Mouse (Mus musculus) T-helper 2 cell (primary cell): ENCODE measurements around the gene Selenop.

Experiments used
- in situ Hi-C: fragments of 300-600 bp; cut with MboI, MseI; formaldehyde crosslinking; loops from one replicate; pipeline ENCODE4 v1.15.1; 2025; ENCODE audit warnings: high pct_unique_total_duplicates

Selenop gene

DNA sequence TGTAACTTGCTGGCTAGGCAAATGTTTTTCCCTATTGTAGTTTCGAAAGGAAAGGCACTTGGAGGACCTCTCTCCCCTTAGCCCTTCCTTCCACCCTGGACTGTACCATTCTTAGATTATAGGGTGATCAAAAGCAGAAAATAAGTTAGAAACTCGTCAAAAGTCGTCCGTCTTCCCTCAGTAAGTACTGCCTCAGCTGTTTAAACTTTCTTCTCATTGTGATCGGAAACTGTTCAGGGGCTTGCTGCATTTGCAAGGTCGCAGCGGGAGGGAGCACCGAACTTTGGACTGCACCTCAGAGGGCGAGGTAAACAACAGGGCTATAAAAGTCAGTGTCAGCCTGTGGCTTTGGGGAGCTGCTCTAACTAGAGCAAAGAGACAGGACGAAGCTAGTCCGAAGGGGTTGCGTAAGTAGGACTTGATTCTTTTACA lies 2.3 kb downstream of the Selenop start:
- in situ Hi-C loops = no loop called here

DNA sequence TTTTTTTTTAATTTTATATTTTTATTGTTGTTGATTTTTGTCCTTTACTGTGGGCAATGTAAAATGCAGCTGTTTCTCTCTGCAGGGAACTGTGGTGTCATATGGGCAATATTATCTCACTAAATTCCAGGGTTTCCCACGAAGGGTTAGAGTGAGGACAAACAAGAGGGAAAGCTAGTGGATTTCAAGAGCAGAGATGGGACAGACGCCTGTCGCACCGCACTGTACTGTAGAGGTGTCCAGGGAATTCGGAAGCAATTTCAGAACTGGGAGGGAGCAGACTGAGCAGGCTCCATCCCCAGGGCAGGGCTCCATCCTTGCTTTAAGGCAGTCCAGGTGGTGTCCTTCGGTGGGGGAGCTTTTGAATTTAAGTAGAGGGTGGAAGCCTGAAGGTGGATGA lies 2.9 kb downstream of the Selenop start:
- in situ Hi-C loops = no loop called here

DNA sequence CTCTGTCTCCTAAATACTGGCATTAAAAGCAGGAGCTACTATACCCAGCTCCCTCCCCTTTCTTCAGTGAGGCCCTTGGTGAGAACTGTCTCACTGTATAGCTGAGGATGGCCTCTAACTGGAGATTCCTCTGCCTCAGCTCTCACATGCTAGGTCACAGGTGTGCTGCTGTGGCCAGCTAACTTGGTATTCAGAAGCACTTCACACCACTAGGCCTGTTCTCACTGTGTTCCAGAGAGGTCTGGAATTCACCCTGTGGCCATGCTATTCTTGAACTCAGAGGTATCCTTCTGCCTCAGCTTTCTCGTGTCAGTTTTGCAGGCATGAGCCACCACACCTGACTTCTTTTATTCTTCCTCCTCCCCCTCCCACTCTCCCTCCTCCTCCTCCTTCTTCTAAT lies 4.8 kb downstream of the Selenop start:
- in situ Hi-C loops = no loop called here

DNA sequence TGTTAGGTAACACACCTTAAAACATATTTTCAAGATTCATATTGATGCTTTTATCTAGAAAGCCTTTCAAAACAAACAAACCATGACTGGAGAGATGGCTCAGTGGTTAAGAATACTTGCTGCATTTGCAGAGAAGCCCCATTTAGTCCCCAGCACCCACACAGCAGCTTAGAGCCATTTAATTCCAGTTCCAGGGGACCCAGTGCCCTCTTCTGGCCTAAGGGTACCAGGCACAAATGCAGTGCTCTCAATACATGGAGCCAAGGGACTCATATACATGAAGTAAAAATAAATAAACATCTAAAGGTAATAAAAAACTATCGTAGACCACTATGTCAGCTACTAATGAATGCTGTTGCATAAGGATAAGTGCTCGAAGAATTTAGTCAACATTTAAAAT lies 9.0 kb downstream of the Selenop start:
- in situ Hi-C loops = no loop called here

DNA sequence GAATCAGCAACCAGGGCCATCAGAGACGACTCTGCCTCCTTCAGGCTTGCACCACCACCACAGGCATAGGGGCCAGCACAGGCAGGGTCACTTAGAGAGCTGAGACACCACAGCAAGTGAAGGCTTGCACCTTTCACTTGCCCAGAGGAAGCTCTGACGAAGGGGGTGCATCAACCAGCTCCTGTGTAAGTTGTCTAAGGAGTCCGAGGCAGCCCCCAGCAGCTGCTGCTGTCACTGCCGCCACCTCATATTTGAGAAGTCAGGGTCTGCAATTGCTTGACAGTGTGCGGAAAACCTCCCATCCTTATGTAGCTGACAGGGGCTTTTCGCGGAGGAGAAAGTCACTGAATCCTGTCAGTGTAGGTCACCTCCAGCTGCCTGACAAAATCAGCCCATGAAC lies 10.9 kb downstream of the Selenop start:
- in situ Hi-C loops = no loop called here

DNA sequence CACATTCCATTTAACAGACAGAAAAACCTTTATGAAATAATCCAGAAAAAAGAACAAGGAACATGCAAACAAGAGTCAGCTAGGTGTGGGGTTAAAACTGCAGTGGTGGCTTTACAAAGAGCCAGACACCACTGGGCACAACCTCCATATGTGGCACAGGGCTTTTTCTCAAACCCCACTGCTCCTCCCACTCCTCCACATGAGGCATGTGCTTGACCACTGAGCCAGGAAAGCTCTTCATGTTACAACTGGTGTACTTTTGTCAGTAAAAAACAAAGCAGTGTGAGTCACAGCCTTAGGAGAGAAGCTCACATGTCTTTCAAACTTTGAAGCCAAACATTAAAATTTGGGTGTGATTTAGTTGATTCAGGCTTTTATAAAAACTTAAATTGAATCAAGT lies 12.9 kb downstream of the Selenop start:
- in situ Hi-C loops = no loop called here

DNA sequence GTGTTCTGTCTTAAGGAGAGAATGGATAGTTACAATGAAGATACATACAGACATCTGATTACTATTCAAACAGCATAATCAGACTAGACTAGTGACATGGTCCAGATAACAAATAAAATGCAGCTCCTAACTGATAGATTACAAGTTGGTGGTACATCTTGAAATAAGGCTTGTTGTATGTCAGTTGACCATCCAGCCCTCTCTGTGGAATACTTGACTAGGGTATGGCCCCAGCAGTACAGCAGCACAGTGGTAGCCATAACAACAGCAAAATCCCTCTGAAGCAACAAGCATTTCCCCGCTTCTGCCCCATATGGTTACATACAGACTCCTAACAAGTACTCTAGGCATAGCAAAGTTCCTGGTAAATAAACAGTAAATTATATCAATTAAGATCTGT lies 13.4 kb downstream of the Selenop start:
- in situ Hi-C loops = no loop called here

DNA sequence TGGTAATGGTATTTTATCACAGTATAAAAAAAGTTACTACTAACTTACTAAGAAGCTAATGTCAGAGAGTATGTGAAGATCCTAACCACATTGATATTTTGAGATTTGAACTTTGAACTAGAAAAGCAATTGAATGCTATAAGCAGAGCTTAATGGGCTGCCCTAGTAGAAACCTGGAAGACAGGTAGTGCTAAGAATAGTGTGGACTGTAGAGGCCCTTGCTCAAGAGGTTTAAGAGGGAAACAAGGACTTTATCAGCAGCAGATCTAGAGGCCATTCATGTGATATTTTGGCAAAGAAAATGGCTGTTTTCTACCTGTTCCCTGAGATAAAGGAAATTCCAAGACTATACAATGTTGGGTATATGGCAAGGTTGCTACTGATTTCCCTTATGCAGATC lies 17.7 kb downstream of the Selenop start:
- in situ Hi-C loops = no loop called here

DNA sequence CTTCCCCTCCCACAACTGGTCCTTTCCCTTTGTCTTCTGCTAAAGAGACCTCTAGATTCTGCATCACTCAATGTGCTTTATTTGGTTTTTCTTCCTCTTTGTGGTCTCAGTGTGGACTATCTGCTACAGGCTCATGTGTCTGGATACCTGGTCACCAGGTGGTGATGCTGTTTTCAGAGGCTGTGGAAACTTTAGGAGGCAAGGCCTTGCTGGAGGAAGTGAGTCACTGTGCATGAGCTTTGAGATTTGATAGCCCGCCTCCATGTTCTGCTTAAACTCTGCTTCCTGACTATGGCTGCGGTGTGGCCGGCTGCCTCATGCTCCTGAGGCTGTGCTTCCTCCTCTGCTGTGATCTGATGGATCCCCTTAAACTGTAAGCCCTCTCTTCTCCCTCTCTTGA lies 22.1 kb downstream of the Selenop start:
- in situ Hi-C loops = loop anchor here (10.0 kb wide), 1 partner anchor 86 kb away; no protein-coding TSS in a partner anchor

DNA sequence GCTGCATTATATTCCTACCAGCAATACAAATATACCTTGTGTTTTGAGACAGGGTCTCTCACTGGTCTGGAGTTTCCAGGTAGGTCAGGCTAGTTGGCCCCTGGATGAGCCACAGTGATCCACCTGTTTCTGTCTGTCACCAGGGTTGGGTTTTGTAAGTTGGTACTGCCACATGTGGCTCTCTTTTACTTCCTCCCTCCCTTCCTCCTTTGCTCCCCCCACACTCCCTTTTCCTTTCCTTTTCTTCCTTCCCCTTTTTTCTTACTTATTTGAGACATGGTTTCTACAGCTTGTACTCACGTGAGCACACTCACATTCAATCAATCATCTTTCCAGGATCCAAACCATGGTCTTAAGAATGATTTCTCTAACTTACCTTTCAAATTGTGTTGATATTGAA lies 25.1 kb downstream of the Selenop start:
- in situ Hi-C loops = loop anchor here (10.0 kb wide), 1 partner anchor 89 kb away; no protein-coding TSS in a partner anchor

DNA sequence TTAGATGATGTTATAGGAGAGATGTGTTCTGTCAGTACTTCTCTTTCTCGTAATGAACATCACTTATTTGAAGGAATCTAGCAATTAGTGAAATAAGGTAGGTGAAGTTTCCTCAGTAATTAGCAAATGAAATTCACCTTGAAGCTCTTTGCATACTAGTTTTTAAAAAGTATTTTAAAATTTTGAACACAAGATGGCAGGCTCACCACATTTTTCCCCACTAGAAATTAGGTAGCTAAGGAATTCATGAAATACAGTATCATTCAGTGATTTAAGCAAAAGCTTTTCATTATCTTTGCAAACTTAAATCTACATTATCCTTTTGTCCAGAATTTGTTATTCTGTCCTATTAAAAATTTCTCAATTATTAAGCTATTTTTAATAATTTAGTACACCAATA lies 27.6 kb downstream of the Selenop start:
- in situ Hi-C loops = loop anchor here (10.0 kb wide), 1 partner anchor 91 kb away; no protein-coding TSS in a partner anchor

DNA sequence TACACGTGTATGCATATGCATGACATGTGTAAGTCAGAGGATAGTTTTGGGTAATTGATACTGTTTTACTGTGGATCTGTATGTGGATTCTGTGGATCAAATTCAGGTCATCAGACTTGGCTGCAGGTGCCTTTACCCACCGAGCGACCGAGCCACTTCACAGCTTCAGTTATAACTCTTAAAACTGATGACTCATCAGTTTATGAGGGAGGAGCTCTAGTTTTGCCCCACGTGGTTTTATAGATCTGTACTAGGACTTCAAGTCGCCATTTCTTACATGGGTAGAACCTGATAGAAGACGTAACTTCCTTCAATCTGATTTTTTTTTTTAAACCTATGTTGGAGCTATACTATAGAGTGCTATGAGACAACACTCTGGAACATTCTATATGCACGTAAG lies 29.3 kb downstream of the Selenop start:
- in situ Hi-C loops = loop anchor here (10.0 kb wide), 1 partner anchor 93 kb away; no protein-coding TSS in a partner anchor

DNA sequence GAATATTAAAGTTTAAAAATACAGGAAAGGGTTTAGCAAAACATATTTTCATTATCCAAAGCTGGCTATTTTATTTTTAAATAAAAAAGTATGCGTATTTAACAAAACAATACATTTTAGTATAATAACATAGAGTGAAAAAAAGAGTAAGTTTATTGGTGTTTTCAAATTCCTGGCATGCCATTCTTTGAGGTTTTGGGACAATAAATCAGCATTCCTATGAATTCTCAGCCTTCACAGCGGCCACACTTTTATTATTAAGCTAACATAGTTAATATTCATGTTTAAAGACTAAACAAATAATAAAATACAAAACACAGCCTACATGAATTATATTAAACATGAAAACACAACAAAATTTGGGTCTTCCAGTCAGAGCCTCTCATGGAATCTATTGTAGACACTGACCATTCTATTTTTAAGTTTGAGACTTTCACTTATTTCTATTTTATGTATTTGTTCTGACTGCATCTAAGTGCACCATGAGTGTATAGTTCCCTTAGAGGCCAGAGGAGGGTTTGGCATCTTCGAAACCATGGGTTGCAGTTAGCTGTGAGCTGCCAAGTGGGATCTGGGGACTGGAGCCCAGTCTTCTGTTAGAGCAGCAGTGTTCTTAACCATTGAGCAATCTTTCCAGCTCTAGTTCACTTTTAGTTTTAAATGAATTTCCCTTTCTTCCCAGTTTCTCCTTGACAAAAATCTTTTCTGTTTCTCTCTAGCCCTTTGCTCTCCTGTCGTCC lies 32.2 kb downstream of the Selenop start:
- in situ Hi-C loops = no loop called here

DNA sequence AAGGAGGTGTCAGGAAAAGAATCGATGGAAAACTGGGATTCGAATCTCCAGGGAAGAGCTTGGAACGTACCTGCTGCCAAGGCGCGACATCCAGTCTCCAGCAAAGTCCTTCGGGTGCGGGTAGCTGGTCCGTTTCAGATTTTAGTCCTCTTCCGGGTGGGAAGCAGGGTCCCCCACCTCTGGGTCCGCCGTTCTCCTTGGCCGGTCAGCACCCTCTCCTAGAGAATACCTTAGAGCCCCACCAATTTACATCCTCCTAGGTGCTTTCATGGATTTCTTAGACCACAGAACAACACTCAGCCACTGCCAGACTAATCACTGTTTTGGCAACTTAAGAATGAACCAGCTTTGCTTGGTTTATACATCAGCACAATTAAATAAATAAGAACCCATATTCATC lies 35.1 kb downstream of the Selenop start, which contains the start of gene Ccdc152:
Gene Ccdc152, minus strand, starts transcription at position 101 of the 400 bp plus-strand sequence.
- in situ Hi-C loops = no loop called here

DNA sequence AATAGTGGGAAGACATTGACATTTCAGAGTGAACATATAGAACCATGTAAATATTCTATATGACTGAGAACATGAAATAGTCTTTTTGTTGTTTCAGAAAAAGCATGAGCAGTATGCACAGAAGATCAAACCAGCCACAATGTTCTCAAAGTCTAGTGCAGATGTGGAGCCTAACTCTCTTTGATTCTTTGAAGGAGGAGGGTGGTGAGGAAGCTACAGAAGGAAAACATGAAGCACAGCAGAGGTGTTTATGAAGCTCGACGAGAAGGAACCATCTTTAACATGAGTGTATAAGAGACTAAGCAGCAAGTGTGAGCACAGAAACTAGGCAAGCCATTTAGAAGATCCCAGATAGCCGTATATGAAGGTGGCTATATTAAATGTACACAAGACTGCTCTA lies 41.5 kb downstream of the Selenop start:
- in situ Hi-C loops = no loop called here

DNA sequence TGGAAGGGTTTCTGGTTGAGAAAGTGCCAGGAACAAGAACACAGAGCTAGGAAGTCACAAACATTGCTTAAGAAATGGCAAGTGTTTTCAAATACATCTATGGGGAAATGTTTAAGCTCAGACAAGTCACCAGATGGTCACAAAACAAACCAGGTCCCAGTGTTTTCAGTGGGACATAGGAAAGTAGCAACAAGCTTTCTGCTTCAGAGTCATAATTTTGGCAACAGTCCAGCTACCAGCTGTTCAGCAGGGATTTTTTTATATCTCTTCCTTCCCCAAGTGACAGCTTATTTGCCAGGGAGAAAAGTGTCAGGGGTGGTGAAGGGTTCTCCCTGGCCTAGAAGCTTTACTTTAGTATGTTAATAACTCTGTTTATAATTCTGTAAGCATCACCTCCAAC lies 44.6 kb downstream of the Selenop start:
- in situ Hi-C loops = no loop called here

DNA sequence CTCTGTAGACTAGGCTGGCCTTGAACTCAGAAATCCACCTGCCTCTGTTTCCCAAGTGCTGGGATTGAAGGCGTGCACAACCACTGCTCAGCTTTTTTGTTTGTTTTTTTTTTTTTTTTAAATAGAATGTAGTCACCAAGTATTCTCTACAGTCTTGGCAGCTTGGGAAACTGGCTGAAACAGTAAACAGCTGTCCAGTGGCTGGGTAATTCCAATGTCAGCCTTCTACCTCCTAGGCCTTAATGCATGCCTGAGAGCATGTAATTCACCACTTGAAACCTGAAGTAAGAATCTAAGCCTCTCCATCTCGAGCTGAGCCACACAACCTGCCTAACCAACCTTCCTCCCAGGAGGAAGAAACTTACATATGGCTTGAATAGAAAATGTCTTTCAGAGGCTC lies 48.3 kb downstream of the Selenop start:
- in situ Hi-C loops = no loop called here

DNA sequence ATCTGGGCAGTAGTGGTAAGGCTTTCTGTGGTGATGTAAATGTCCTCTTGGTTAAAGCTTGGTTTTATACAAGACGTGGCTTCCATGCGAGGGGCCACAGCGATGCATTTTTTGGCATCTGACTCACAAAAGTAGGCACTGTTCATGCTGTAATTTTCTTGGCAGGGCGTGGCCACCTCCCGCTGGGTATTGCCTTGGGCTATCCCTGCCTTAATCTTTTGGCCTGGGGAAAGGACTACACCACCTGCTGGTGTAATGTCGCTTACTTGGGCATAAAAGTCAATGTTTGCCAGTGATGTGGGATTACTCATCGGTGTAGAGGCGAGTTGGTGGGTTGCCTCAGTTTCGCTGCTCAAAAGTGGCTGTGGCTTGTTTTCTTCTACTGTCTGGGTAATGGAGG lies 51.6 kb downstream of the Selenop start:
- in situ Hi-C loops = no loop called here

DNA sequence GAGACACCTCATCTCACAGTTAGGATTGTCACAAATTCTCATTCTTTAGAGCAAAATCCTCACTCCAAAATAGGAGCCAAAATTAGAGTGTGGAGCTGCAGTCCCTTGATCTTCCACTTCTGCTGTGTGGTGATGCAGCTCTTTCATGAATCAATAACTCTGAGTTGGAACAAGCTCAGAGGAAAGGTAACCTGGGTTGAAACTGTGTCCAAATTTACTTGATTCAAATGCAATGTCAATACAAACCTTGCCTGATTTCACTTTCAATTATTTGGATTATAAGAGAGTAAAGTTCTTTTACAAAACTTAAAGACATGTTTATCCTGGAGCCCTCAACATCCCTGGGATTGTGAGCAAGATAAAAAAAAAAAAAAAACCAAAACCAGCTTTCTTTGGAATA lies 54.7 kb downstream of the Selenop start:
- in situ Hi-C loops = no loop called here
